Comparison of ENCODE assay signal across 12 mouse cellular contexts in the genomic region with DNA sequence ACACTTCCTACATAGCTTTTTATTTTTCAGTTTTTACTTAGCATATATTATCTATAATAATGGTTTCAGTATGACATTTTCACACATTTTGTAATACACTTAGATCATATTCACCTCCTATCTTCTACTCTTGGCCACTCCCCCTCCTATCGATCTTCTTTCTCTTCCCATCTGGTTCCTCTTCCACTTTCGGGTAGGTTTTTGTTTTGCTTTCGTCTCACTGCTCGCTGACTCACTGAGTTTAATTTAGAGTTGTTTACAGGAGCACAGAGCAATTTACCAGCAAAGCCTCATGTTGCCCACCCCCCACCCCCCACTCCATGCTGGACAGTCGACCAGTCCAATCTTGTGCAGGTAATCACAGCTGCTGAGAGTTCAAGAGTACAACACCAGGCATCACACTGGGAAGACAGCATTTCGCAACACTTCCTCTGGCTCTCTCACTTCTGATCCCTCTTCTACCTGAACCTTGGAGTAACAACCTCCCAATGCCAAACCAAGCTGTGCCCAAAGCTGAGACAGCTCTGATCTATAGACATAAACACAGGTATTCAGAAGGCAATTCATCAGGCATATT. TPM values are rescaled to one million over a fixed set of nuclear protein-coding genes. Genes with fewer than 3 reads are reported as not detected.
DNase-seq lines count a peak whose midpoint lies in the region; ATAC-seq and TF ChIP-seq lines count a peak whose summit lies in the region.
"Had no signal": no experiment of that assay in that cellular context is flagged by ENCODE, and none has a peak within 500 bp of the region (broad histone marks: within the 10 kb centered on the region; RNA-seq: fewer than 3 reads in every experiment).

No protein-coding gene starts in this region.

- ATAC-seq in hematopoietic stem cell, adult 5-6 weeks (replicated peaks in 1 of 2; ENCODE audit: insufficient read depth in 1 of 2, low FRiP score in 2 of 2, low TSS enrichment in 1 of 2, low read depth in 1 of 2, poor library complexity in 2 of 2, severe bottlenecking in 2 of 2) = peak; percentile 48 to 73; a peak in 3 of 4 replicates
- peak; percentile 75 for ATAC-seq in liver, postnatal 0 days
- ATAC-seq: forebrain, embryonic 14.5 days had no signal

- TF ChIP-seq EP300 in liver, postnatal 0 days (IDR thresholded peaks at IDR 0.05; ENCODE audit: low read depth) = no peak

- 19% methylated on average over 6 of the region's 6 CpGs for WGBS in spleen, adult 2 months
- 13% methylated on average over 6 of the region's 6 CpGs for WGBS in liver, postnatal 0 days (ENCODE audit: insufficient replicate concordance)

- TF ChIP-seq POLR2A in spleen, adult 2 months (IDR thresholded peaks at IDR 0.05; ENCODE audit: low read depth, low read length) = no peak

- no peaks in the 10 kb centered on the region for H3K27me3 ChIP-seq in spleen, adult 2 months (ENCODE audit: control insufficient read depth, insufficient read depth, low read length)
- H3K27me3 ChIP-seq in liver, postnatal 0 days (ENCODE audit: insufficient read depth, low read length) = no peaks in the 10 kb centered on the region
- no peaks in the 10 kb centered on the region for H3K27me3 ChIP-seq in splenic B cell, adult 2 months (ENCODE audit: control insufficient read depth, insufficient read depth, low read length, poor library complexity, severe bottlenecking)

- peak overlapping the region; percentile 49 for H3K4me3 ChIP-seq in spleen, adult 2 months (ENCODE audit: extremely low read depth, insufficient read depth, insufficient read length)
- H3K4me3 ChIP-seq in liver, postnatal 0 days (ENCODE audit: low read depth, low read length) = peak overlapping the region; percentile 38

- no peak overlapping the region for H3K9ac ChIP-seq in liver, postnatal 0 days (replicated peaks)

- peaks cover 6% of the 10 kb centered on the region; the same call in 1 of the 2 replicates for H3K4me1 ChIP-seq in spleen, adult 2 months (ENCODE audit: control insufficient read depth, insufficient read depth, insufficient read length)
- peaks cover 14% of the 10 kb centered on the region for H3K4me1 ChIP-seq in liver, postnatal 0 days (ENCODE audit: insufficient read depth)

- peak overlapping the region; percentile 62 for H3K4me2 ChIP-seq in liver, postnatal 0 days (ENCODE audit: low read depth, low read length)

- no peaks in the 10 kb centered on the region for H3K9me3 ChIP-seq in liver, postnatal 0 days (ENCODE audit: low read length)

- TF ChIP-seq CTCF in spleen, adult 2 months (IDR thresholded peaks at IDR 0.05; ENCODE audit: extremely low read depth, insufficient read depth, insufficient read length, insufficient replicate concordance) = no peak
- no peak for TF ChIP-seq CTCF in liver, postnatal 0 days (IDR thresholded peaks at IDR 0.05; ENCODE audit: low read depth)

- H3K27ac ChIP-seq in spleen, adult 2 months (ENCODE audit: insufficient read depth, low read length) = 0 out of 2 replicates have a peak overlapping the region, but pooled peaks have one; percentile 22
- H3K27ac ChIP-seq in liver, postnatal 0 days (ENCODE audit: low read depth) = peak overlapping the region; percentile 52

- H3K36me3 ChIP-seq in spleen, adult 2 months (ENCODE audit: control insufficient read depth, insufficient read depth, low read length) = no peaks in the 10 kb centered on the region
- no peaks in the 10 kb centered on the region for H3K36me3 ChIP-seq in liver, postnatal 0 days (replicated peaks; ENCODE audit: insufficient read depth, low read length)
- H3K36me3 ChIP-seq in splenic B cell, adult 2 months (ENCODE audit: control insufficient read depth, insufficient read depth, low read length, poor library complexity, severe bottlenecking) = no peaks in the 10 kb centered on the region

- peak in 1 of 2 experiments; percentile 29 for DNase-seq in spleen, adult 2 months (ENCODE audit: low read depth in 1 of 2, low spot score in 2 of 2)
- DNase-seq in spleen, adult 12 weeks (ENCODE audit: low spot score) = no peak
- peak; percentile 22 for DNase-seq in liver, postnatal 0 days
- peak; percentile 72 for DNase-seq in splenic B cell, adult 2 months (ENCODE audit: low read depth, low spot score)
- no peak for DNase-seq in thymus, postnatal 4 days
- DNase-seq in embryo, embryonic 10 days (ENCODE audit: low spot score) = no peak
- DNase-seq in urinary bladder, postnatal 4 days (ENCODE audit: low spot score in 2 of 2) = no peak
- DNase-seq: cerebellum, adult 9-11 months; gastrocnemius, postnatal 36 days; retina, postnatal 1 day had no signal

RNA-seq across cellular contexts. Expression of gene Cited2, which starts 39.1 kb away (rescaled TPM):
- polyA plus RNA-seq in spleen, adult 2 months (2012; rRNA removed) = 34.8 and 52.5 TPM in 2 replicates
- 34.3 and 68.7 TPM in 2 replicates for total RNA-seq in hematopoietic stem cell, adult 5-6 weeks (2017)
- 17.0 and 17.1 TPM in 2 replicates for polyA plus RNA-seq in liver, postnatal 0 days (2015; fragmentation: Nextera tagmentation; extraction: Ambion mirVana)

Comparison
In these comparisons a context has a peak if more than half of its experiments do, and no peak if none do; other contexts are left out.
1. DNase-seq: peak in liver, postnatal 0 days (single experiment) and splenic B cell, adult 2 months (single experiment); none in spleen, adult 12 weeks (single experiment), thymus, postnatal 4 days (single experiment), embryo, embryonic 10 days (single experiment) and urinary bladder, postnatal 4 days (0 of 2).